Mouse (Mus musculus): ENCODE data around the gene Fam107a. TPM values are rescaled to one million over a fixed set of nuclear protein-coding genes. Genes with fewer than 3 reads are reported as not detected.
"Not testable (repeated sequence)": the region's sequence is repeated elsewhere in the genome, so short reads cannot be mapped to it uniquely, and the experiment has no call there.

Fam107a gene
- polyA plus RNA-seq, 1 experiment from 2014 or later = 2.9 TPM

- WGBS = 25% methylated on average over 3 of the region's 3 CpGs
- no peak overlapping the region for H3K4me3 ChIP-seq (replicated peaks)
- no peak overlapping the region for H3K9ac ChIP-seq
- H3K9me3 ChIP-seq (replicated peaks) = no peaks in the 10 kb centered on the region
- H3K4me1 ChIP-seq = peaks cover 14% of the 10 kb centered on the region
- no peak for ATAC-seq (ENCODE audit: insufficient number of reproducible peaks, low FRiP score, low TSS enrichment, low read depth)
- no peak overlapping the region for H3K27ac ChIP-seq (replicated peaks)
- no peaks in the 10 kb centered on the region for H3K36me3 ChIP-seq
- H3K27me3 ChIP-seq = peaks cover 39% of the 10 kb centered on the region
- H3K4me2 ChIP-seq (replicated peaks) = no peak overlapping the region
Measured at GRCm38 (mm10) chr14:8314536-8314935, 3.3 kb downstream of the Fam107a start.

- 31% methylated on average over 7 of the region's 7 CpGs for WGBS
- Histone ChIP-seq H3K9me3 (replicated peaks) (no peaks in the 10 kb centered on the region), H3K4me1 (peaks cover 14% of the 10 kb centered on the region), H3K27ac (replicated peaks) (no peak overlapping the region), H3K4me3 (replicated peaks) (no peak overlapping the region), H3K27me3 (peaks cover 39% of the 10 kb centered on the region), H3K4me2 (replicated peaks) (no peak overlapping the region), H3K36me3 (no peaks in the 10 kb centered on the region), H3K9ac (no peak overlapping the region)
- no peak for ATAC-seq (ENCODE audit: insufficient number of reproducible peaks, low FRiP score, low TSS enrichment, low read depth)
Measured at GRCm38 (mm10) chr14:8313877-8314276, 3.9 kb downstream of the Fam107a start.

GRCm38 (mm10) chr14:8309621-8310141, 8.1 kb downstream of the Fam107a start:
- Histone ChIP-seq H3K27ac (replicated peaks) (no peak overlapping the region), H3K9ac (no peak overlapping the region)
- WGBS = 24% methylated on average over 9 of the region's 9 CpGs

GRCm38 (mm10) chr14:8308650-8309049, 9.2 kb downstream of the Fam107a start:
- Histone ChIP-seq H3K36me3 (no peaks in the 10 kb centered on the region), H3K4me1 (no peaks in the 10 kb centered on the region; the same call in 1 of the 2 replicates), H3K27ac (replicated peaks) (no peak overlapping the region), H3K4me2 (replicated peaks) (no peak overlapping the region), H3K4me3 (replicated peaks) (no peak overlapping the region), H3K9me3 (replicated peaks) (no peaks in the 10 kb centered on the region), H3K9ac (no peak overlapping the region), H3K27me3 (no peaks in the 10 kb centered on the region)
- ATAC-seq (ENCODE audit: insufficient number of reproducible peaks, low FRiP score, low TSS enrichment, low read depth) = no peak
- WGBS = 80% methylated on average over 3 of the region's 3 CpGs

More at GRCm38 (mm10) chr14:8309621-8310141, 8.1 kb downstream of the Fam107a start:
- Histone ChIP-seq H3K4me1 (no peaks in the 10 kb centered on the region; the same call in 1 of the 2 replicates), H3K36me3 (no peaks in the 10 kb centered on the region), H3K9me3 (replicated peaks) (no peaks in the 10 kb centered on the region), H3K27me3 (peaks cover 1% of the 10 kb centered on the region; the same call in 1 of the 2 replicates), H3K4me3 (replicated peaks) (no peak overlapping the region), H3K4me2 (replicated peaks) (no peak overlapping the region)
- ATAC-seq (ENCODE audit: insufficient number of reproducible peaks, low FRiP score, low TSS enrichment, low read depth) = no peak

- Histone ChIP-seq H3K27me3 (no peaks in the 10 kb centered on the region), H3K4me1 (no peaks in the 10 kb centered on the region; the same call in 1 of the 2 replicates), H3K27ac (replicated peaks) (no peak overlapping the region), H3K36me3 (no peaks in the 10 kb centered on the region), H3K9ac (no peak overlapping the region), H3K4me3 (replicated peaks) (no peak overlapping the region), H3K9me3 (replicated peaks) (no peaks in the 10 kb centered on the region), H3K4me2 (replicated peaks) (no peak overlapping the region)
- no peak for ATAC-seq (ENCODE audit: insufficient number of reproducible peaks, low FRiP score, low TSS enrichment, low read depth)
- WGBS = 57% methylated on average over 6 of the region's 6 CpGs
Measured at GRCm38 (mm10) chr14:8306884-8307283, 10.9 kb downstream of the Fam107a start.

- no peak overlapping the region for H3K27ac ChIP-seq (replicated peaks)
Measured at GRCm38 (mm10) chr14:8305014-8305413, 12.8 kb downstream of the Fam107a start.

GRCm38 (mm10) chr14:8304082-8304481, 13.7 kb downstream of the Fam107a start:
- Histone ChIP-seq H3K4me1 (no peaks in the 10 kb centered on the region), H3K9me3 (replicated peaks) (no peaks in the 10 kb centered on the region), H3K4me2 (replicated peaks) (no peak overlapping the region), H3K27me3 (no peaks in the 10 kb centered on the region), H3K27ac (replicated peaks) (no peak overlapping the region), H3K4me3 (replicated peaks) (no peak overlapping the region), H3K9ac (no peak overlapping the region), H3K36me3 (no peaks in the 10 kb centered on the region)
- ATAC-seq (ENCODE audit: insufficient number of reproducible peaks, low FRiP score, low TSS enrichment, low read depth) = no peak

More at GRCm38 (mm10) chr14:8305014-8305413, 12.8 kb downstream of the Fam107a start:
- Histone ChIP-seq H3K4me2 (replicated peaks) (no peak overlapping the region), H3K9ac (no peak overlapping the region), H3K36me3 (no peaks in the 10 kb centered on the region), H3K4me3 (replicated peaks) (no peak overlapping the region), H3K4me1 (no peaks in the 10 kb centered on the region; the same call in 1 of the 2 replicates), H3K9me3 (replicated peaks) (no peaks in the 10 kb centered on the region), H3K27me3 (no peaks in the 10 kb centered on the region)
- ATAC-seq (ENCODE audit: insufficient number of reproducible peaks, low FRiP score, low TSS enrichment, low read depth) = no peak
- 52% methylated on average over 3 of the region's 3 CpGs for WGBS

GRCm38 (mm10) chr14:8302687-8303086, 15.1 kb downstream of the Fam107a start:
- Histone ChIP-seq H3K4me1 (0 out of 2 replicates have a peak, but pooled peaks cover 5% of the 10 kb centered on the region), H3K9ac (no peak overlapping the region), H3K4me3 (replicated peaks) (no peak overlapping the region), H3K27ac (replicated peaks) (no peak overlapping the region), H3K27me3 (no peaks in the 10 kb centered on the region; the same call in 1 of the 2 replicates), H3K9me3 (replicated peaks) (no peaks in the 10 kb centered on the region), H3K36me3 (no peaks in the 10 kb centered on the region), H3K4me2 (replicated peaks) (no peak overlapping the region)
- WGBS = 18% methylated on average over 10 of the region's 10 CpGs
- no peak for ATAC-seq (ENCODE audit: insufficient number of reproducible peaks, low FRiP score, low TSS enrichment, low read depth)

GRCm38 (mm10) chr14:8300281-8300680, 17.5 kb downstream of the Fam107a start:
- 22% methylated on average over 8 of the region's 8 CpGs for WGBS
- Histone ChIP-seq H3K4me2 (replicated peaks) (no peak overlapping the region), H3K27ac (replicated peaks) (no peak overlapping the region), H3K9ac (no peak overlapping the region), H3K9me3 (replicated peaks) (no peaks in the 10 kb centered on the region), H3K4me1 (0 out of 2 replicates have a peak, but pooled peaks cover 7% of the 10 kb centered on the region), H3K4me3 (replicated peaks) (no peak overlapping the region), H3K36me3 (no peaks in the 10 kb centered on the region), H3K27me3 (no peaks in the 10 kb centered on the region; the same call in 1 of the 2 replicates)
- no peak for ATAC-seq (ENCODE audit: insufficient number of reproducible peaks, low FRiP score, low TSS enrichment, low read depth)

- peak; percentile 85 for ATAC-seq (ENCODE audit: insufficient number of reproducible peaks, low FRiP score, low TSS enrichment, low read depth)
- Histone ChIP-seq H3K27ac (replicated peaks) (no peak overlapping the region), H3K4me1 (0 out of 2 replicates have a peak, but pooled peaks cover 7% of the 10 kb centered on the region), H3K4me3 (replicated peaks) (no peak overlapping the region), H3K9ac (no peak overlapping the region), H3K36me3 (no peaks in the 10 kb centered on the region), H3K9me3 (replicated peaks) (no peaks in the 10 kb centered on the region), H3K27me3 (no peaks in the 10 kb centered on the region; the same call in 1 of the 2 replicates), H3K4me2 (replicated peaks) (no peak overlapping the region)
- 48% methylated on average over 5 of the region's 5 CpGs for WGBS
Measured at GRCm38 (mm10) chr14:8297889-8298293, 19.9 kb downstream of the Fam107a start.

GRCm38 (mm10) chr14:8294257-8294656, 23.6 kb downstream of the Fam107a start:
- H3K27me3 ChIP-seq = no peaks in the 10 kb centered on the region; the same call in 1 of the 2 replicates
- 66% methylated on average over 1 of the region's 1 CpGs for WGBS

GRCm38 (mm10) chr14:8286595-8286994, 31.2 kb downstream of the Fam107a start:
- H3K27ac ChIP-seq (replicated peaks); H3K36me3 ChIP-seq; H3K4me3 ChIP-seq (replicated peaks); H3K9me3 ChIP-seq (replicated peaks); H3K4me1 ChIP-seq; H3K4me2 ChIP-seq (replicated peaks); H3K27me3 ChIP-seq; H3K9ac ChIP-seq: not testable (repeated sequence)
- 81% methylated on average over 5 of the region's 5 CpGs for WGBS
- peak; percentile 89 for ATAC-seq (ENCODE audit: insufficient number of reproducible peaks, low FRiP score, low TSS enrichment, low read depth)

More at GRCm38 (mm10) chr14:8294257-8294656, 23.6 kb downstream of the Fam107a start:
- Histone ChIP-seq H3K9ac (no peak overlapping the region), H3K27ac (replicated peaks) (no peak overlapping the region), H3K4me1 (0 out of 2 replicates have a peak, but pooled peaks cover 7% of the 10 kb centered on the region), H3K36me3 (no peaks in the 10 kb centered on the region), H3K4me3 (replicated peaks) (no peak overlapping the region), H3K4me2 (replicated peaks) (no peak overlapping the region), H3K9me3 (replicated peaks) (peaks cover 7% of the 10 kb centered on the region)
- no peak for ATAC-seq (ENCODE audit: insufficient number of reproducible peaks, low FRiP score, low TSS enrichment, low read depth)
